Mouse (Mus musculus) C2C12 (cell line): Measurements from ENCODE around the gene Nmnat3. TPM values are rescaled to one million over a fixed set of nuclear protein-coding genes. Genes with fewer than 3 reads are reported as not detected.

ENCODE experiments used
- H3K27me3 ChIP-seq: one replicate; pipeline ENCODE4 v1.6.1; 2011; ENCODE audit not compliant: control insufficient read depth, insufficient read depth, insufficient read length
- H3K36me3 ChIP-seq: one replicate; pipeline ENCODE4 v1.6.1; 2011; ENCODE audit not compliant: control insufficient read depth, insufficient read depth
- H3K4me3 ChIP-seq: one replicate; pipeline ENCODE4 v1.5.1; 2011; ENCODE audit warnings: mild to moderate bottlenecking, control low read depth; ENCODE audit not compliant: poor library complexity, insufficient read depth, severe bottlenecking
- H3K79me2 ChIP-seq: one replicate; pipeline ENCODE4 v1.6.1; 2011; ENCODE audit not compliant: control insufficient read depth, insufficient read depth
- H3K79me3 ChIP-seq: one replicate; pipeline ENCODE4 v1.6.1; 2011; ENCODE audit warnings: low read depth, control low read depth
- H3ac ChIP-seq: one replicate; pipeline ENCODE3; 2011; ENCODE audit warnings: low read depth; ENCODE audit not compliant: control insufficient read depth, insufficient read length
- CEBPB ChIP-seq: IDR thresholded peaks from one replicate; pipeline ENCODE4 v1.6.1; 2011; ENCODE audit warnings: low read depth, mild to moderate bottlenecking, control low read depth, moderate library complexity
- CTCF ChIP-seq: IDR thresholded peaks from one replicate; pipeline ENCODE4 v1.5.1; 2011; ENCODE audit not compliant: control insufficient read depth, insufficient read depth, insufficient read length
- FOSL1 ChIP-seq: IDR thresholded peaks from one replicate; pipeline ENCODE4 v1.8.0; 2011; ENCODE audit warnings: mild to moderate bottlenecking, low read length; ENCODE audit not compliant: poor library complexity, insufficient read depth, severe bottlenecking
- MAX ChIP-seq: IDR thresholded peaks from one replicate; pipeline ENCODE4 v1.6.1; 2011; ENCODE audit warnings: mild to moderate bottlenecking, control low read depth
- MYOD1 ChIP-seq: IDR thresholded peaks from one replicate; pipeline ENCODE4 v1.6.1; 2011; ENCODE audit warnings: low read depth; ENCODE audit not compliant: control insufficient read depth, insufficient read length
- MYOG ChIP-seq: IDR thresholded peaks from one replicate; pipeline ENCODE4 v1.6.1; 2011; ENCODE audit not compliant: control insufficient read depth, insufficient read length; ENCODE audit errors: extremely low read depth
- USF1 ChIP-seq: IDR thresholded peaks from one replicate; pipeline ENCODE4 v1.6.1; 2011; ENCODE audit warnings: low read depth, mild to moderate bottlenecking, control low read depth, moderate library complexity
- polyA plus RNA-seq: library from polyadenylated mRNA; unstranded; fragments of >200 nt; fragmentation: generic; extraction: Trizol; gene quantifications from one replicate; pipeline ENCODE4 v1.2.1, GENCODE M21; 2012; ENCODE audit warnings: missing spikeins

Gene Nmnat3
- polyA plus RNA-seq, 1 experiment, result 0.34 TPM

GRCm38 (mm10) chr9:98375329-98376170 lies 88.3 kb downstream of the Nmnat3 start:
- Histone ChIP-seq H3K27me3 (no peaks in the 10 kb centered on the region), H3K79me3 (no peaks in the 10 kb centered on the region), H3K79me2 (no peaks in the 10 kb centered on the region), H3K4me3 (no peak overlapping the region), H3ac (no peak overlapping the region), H3K36me3 (no peaks in the 10 kb centered on the region)
- TF ChIP-seq CEBPB, result no peak
- no peak for TF ChIP-seq MYOG
- TF ChIP-seq CTCF, result no peak
- TF ChIP-seq FOSL1, result no peak
- no peak for TF ChIP-seq MAX
- TF ChIP-seq MYOD1, result no peak
- no peak for TF ChIP-seq USF1

GRCm38 (mm10) chr9:98379736-98380135 lies 92.5 kb downstream of the Nmnat3 start:
- Histone ChIP-seq H3K36me3 (no peaks in the 10 kb centered on the region), H3K79me3 (no peaks in the 10 kb centered on the region), H3ac (no peak overlapping the region), H3K27me3 (no peaks in the 10 kb centered on the region), H3K4me3 (no peak overlapping the region), H3K79me2 (no peaks in the 10 kb centered on the region)
- no peak for TF ChIP-seq CTCF
- no peak for TF ChIP-seq CEBPB
- no peak for TF ChIP-seq USF1
- no peak for TF ChIP-seq MAX
- no peak for TF ChIP-seq MYOG
- TF ChIP-seq MYOD1, result no peak
- no peak for TF ChIP-seq FOSL1

- no peak overlapping the region for H3ac ChIP-seq
- no peaks in the 10 kb centered on the region for H3K79me2 ChIP-seq
- no peaks in the 10 kb centered on the region for H3K36me3 ChIP-seq
- no peaks in the 10 kb centered on the region for H3K79me3 ChIP-seq
- TF ChIP-seq MYOG (no peak), MAX (no peak), MYOD1 (no peak), FOSL1 (no peak), CTCF (no peak), USF1 (no peak), CEBPB (no peak)
- no peak overlapping the region for H3K4me3 ChIP-seq
- no peaks in the 10 kb centered on the region for H3K27me3 ChIP-seq
Observed at GRCm38 (mm10) chr9:98380593-98380992, 93.4 kb downstream of the Nmnat3 start.

- H3ac ChIP-seq, result no peak overlapping the region
- TF ChIP-seq MYOG (no peak), USF1 (no peak), CTCF (no peak), MAX (no peak), CEBPB (no peak), FOSL1 (no peak), MYOD1 (no peak)
- H3K79me3 ChIP-seq, result no peaks in the 10 kb centered on the region
- peaks cover 3% of the 10 kb centered on the region for H3K27me3 ChIP-seq
- H3K36me3 ChIP-seq, result no peaks in the 10 kb centered on the region
- no peak overlapping the region for H3K4me3 ChIP-seq
- no peaks in the 10 kb centered on the region for H3K79me2 ChIP-seq
Observed at GRCm38 (mm10) chr9:98387741-98388632, 100.8 kb downstream of the Nmnat3 start.

GRCm38 (mm10) chr9:98388633-98388965 lies 101.4 kb downstream of the Nmnat3 start:
- H3K79me3 ChIP-seq, result no peaks in the 10 kb centered on the region
- no peaks in the 10 kb centered on the region for H3K79me2 ChIP-seq
- H3K4me3 ChIP-seq, result no peak overlapping the region
- TF ChIP-seq MAX (no peak), FOSL1 (no peak), MYOD1 (no peak), CTCF (no peak), CEBPB (no peak), USF1 (no peak), MYOG (no peak)
- H3K27me3 ChIP-seq, result peaks cover 3% of the 10 kb centered on the region
- no peak overlapping the region for H3ac ChIP-seq
- no peaks in the 10 kb centered on the region for H3K36me3 ChIP-seq
